Mouse (Mus musculus): ENCODE results near the gene Tmub1.
"Not testable (repeated sequence)": the region's sequence is repeated elsewhere in the genome, so short reads cannot be mapped to it uniquely, and the experiment has no call there.

Tmub1 gene

GRCm38 (mm10) chr5:24424004-24424781 lies 23.5 kb downstream of the Tmub1 start:
- peak; percentile 62 for DNase-seq (ENCODE audit: low read depth, low spot score)

GRCm38 (mm10) chr5:24423129-24424003 lies 24.3 kb downstream of the Tmub1 start, which contains the start of the genes Cdk5 and Slc4a2:
Gene Cdk5 (minus strand): TSS chr5:24423530.
Gene Slc4a2 (plus strand): TSS chr5:24423837.
- DNase-seq (ENCODE audit: low read depth, low spot score), result peak; percentile 99

GRCm38 (mm10) chr5:24420381-24420780 lies 27.3 kb downstream of the Tmub1 start:
- no peak for DNase-seq (ENCODE audit: low read depth, low spot score)

GRCm38 (mm10) chr5:24417587-24417986 lies 30.1 kb downstream of the Tmub1 start:
- DNase-seq (ENCODE audit: low read depth, low spot score), result no peak

GRCm38 (mm10) chr5:24416222-24416736 lies 31.4 kb downstream of the Tmub1 start:
- DNase-seq (ENCODE audit: low read depth, low spot score), result peak; percentile 72

GRCm38 (mm10) chr5:24413938-24414337 lies 33.7 kb downstream of the Tmub1 start:
- DNase-seq (ENCODE audit: low read depth, low spot score), result no peak

- no peak for DNase-seq (ENCODE audit: low read depth, low spot score)
These were observed 34.5 kb downstream of the Tmub1 start, which contains the start of gene Asic3 for GRCm38 (mm10) chr5:24413042-24413693. Gene Asic3 (plus strand): TSS chr5:24413392.

- DNase-seq (ENCODE audit: low read depth, low spot score), result no peak
These were observed 35.6 kb downstream of the Tmub1 start for GRCm38 (mm10) chr5:24412063-24412462.

GRCm38 (mm10) chr5:24409466-24409865 lies 38.2 kb downstream of the Tmub1 start:
- no peak for DNase-seq (ENCODE audit: low read depth, low spot score)

GRCm38 (mm10) chr5:24408651-24409050 lies 39.0 kb downstream of the Tmub1 start:
- no peak for DNase-seq (ENCODE audit: low read depth, low spot score)

- no peak for DNase-seq (ENCODE audit: low read depth, low spot score)
These were observed 42.2 kb downstream of the Tmub1 start for GRCm38 (mm10) chr5:24405389-24405876.

GRCm38 (mm10) chr5:24404594-24405360 lies 42.9 kb downstream of the Tmub1 start:
- DNase-seq (ENCODE audit: low read depth, low spot score), result no peak

GRCm38 (mm10) chr5:24401969-24402368 lies 45.7 kb downstream of the Tmub1 start:
- DNase-seq (ENCODE audit: low read depth, low spot score), result no peak

GRCm38 (mm10) chr5:24400911-24401605 lies 46.6 kb downstream of the Tmub1 start:
- no peak for DNase-seq (ENCODE audit: low read depth, low spot score)

GRCm38 (mm10) chr5:24400362-24400761 lies 47.3 kb downstream of the Tmub1 start:
- no peak for DNase-seq (ENCODE audit: low read depth, low spot score)

GRCm38 (mm10) chr5:24399686-24400085 lies 48.0 kb downstream of the Tmub1 start:
- DNase-seq (ENCODE audit: low read depth, low spot score), result no peak

GRCm38 (mm10) chr5:24396254-24396653 lies 51.4 kb downstream of the Tmub1 start:
- not testable (repeated sequence) for DNase-seq (ENCODE audit: low read depth, low spot score)
